Mouse (Mus musculus): ENCODE results near the gene Mfng.

DNA sequence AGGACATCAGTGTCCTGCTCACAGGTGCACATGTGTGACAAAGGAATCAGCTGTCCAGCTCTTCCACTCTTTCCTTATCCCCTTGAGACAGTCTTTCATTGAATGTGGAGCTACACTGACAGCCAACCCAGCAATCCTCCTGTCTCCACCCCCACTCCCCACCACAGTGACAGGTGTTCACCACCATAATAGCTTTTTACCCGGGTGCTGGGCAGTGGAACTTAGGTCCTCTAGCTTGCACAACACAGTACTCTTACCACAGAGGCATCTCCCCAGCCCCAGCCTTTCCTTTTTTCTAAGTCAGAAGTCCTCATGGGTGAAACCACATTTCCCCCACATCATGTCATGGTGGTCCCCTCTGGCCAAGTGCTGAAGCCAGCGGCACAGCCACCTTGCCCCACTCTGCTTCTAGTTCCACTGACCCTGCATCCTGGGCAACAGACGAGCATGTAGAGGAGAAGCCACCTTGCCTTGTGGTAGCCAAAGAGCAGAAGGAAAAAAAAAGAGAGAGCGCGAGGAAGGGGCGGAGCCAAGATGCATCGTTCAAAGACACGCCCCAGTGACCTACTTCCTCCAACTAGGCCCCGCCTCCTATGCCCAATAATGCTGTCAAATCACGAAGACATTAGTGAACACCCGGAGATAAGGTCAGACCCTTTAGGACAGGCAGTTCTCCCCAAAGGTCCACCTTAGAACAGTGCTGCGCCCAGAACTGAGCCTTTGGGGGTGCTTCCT is 42.8 kb downstream of the Mfng start:
- TF ChIP-seq CTCF (IDR thresholded peaks at IDR 0.05; ENCODE audit: borderline replicate concordance, insufficient read depth, low read length) (no peak), POLR2A (IDR thresholded peaks at IDR 0.05; ENCODE audit: low read depth, low read length) (no peak)
